Mouse (Mus musculus) left cerebral cortex, postnatal 10 days (tissue): ENCODE measurements around the gene Tmem246. TPM values are rescaled to one million over a fixed set of nuclear protein-coding genes. Genes with fewer than 3 reads are reported as not detected.

Source experiments
- DNase-seq, 2 experiments: peaks; one replicate each; pipeline ENCODE4 v3.0.0; 2021 to 2022; ENCODE audit warnings: low spot score in 2 of 2, mixed read lengths in 1 of 2; ENCODE audit errors: extremely low spot score in 1 of 2
- intact Hi-C: fragments of 180-260 bp; cut with DNase I; formaldehyde crosslinking; loops from one replicate; pipeline ENCODE4 v1.15.1; 2025
- total RNA-seq, 2 experiments: library from RNA; stranded (reverse); gene quantifications; 2 replicates each; pipeline ENCODE4 v1.2.3; 2021

Tmem246 gene
- total RNA-seq, 2 experiments from 2014 or later: 78.8 to 80.6 TPM

- intact Hi-C loops: no loop called here
- DNase-seq: no peak
Measured at GRCm38 (mm10) chr4:49585524-49586101, 12.1 kb downstream of the Tmem246 start.

- no peak for DNase-seq
- intact Hi-C loops: no loop called here
Measured at GRCm38 (mm10) chr4:49583965-49584831, 13.5 kb downstream of the Tmem246 start.

GRCm38 (mm10) chr4:49581256-49581655 lies 16.4 kb downstream of the Tmem246 start:
- no peak for DNase-seq
- intact Hi-C loops: no loop called here

- DNase-seq: no peak
- intact Hi-C loops: no loop called here
Measured at GRCm38 (mm10) chr4:49572194-49572593, 25.5 kb downstream of the Tmem246 start.

GRCm38 (mm10) chr4:49567613-49568012 lies 30.1 kb downstream of the Tmem246 start:
- intact Hi-C loops: loop anchor here (1.0 kb wide), 1 partner anchor 60 kb away; no protein-coding TSS in a partner anchor
- DNase-seq: peak; percentile 45 to 60

- DNase-seq: peak in 1 of 2 experiments; percentile 52
- intact Hi-C loops: no loop called here
Measured at GRCm38 (mm10) chr4:49559915-49560772, 37.5 kb downstream of the Tmem246 start.

- DNase-seq: no peak
- intact Hi-C loops: no loop called here
Measured at GRCm38 (mm10) chr4:49558181-49558580, 39.5 kb downstream of the Tmem246 start.

GRCm38 (mm10) chr4:49557375-49557774 lies 40.3 kb downstream of the Tmem246 start:
- no peak for DNase-seq
- intact Hi-C loops: no loop called here

- intact Hi-C loops: no loop called here
- no peak for DNase-seq
Measured at GRCm38 (mm10) chr4:49553380-49553779, 44.3 kb downstream of the Tmem246 start.

GRCm38 (mm10) chr4:49549383-49549782 lies 48.3 kb downstream of the Tmem246 start, which contains the start of gene Aldob:
TSS of gene Aldob (minus strand) at chr4:49549546.
- intact Hi-C loops: no loop called here
- DNase-seq: no peak

- intact Hi-C loops: no loop called here
- no peak for DNase-seq
Measured at GRCm38 (mm10) chr4:49547544-49548219, 50.0 kb downstream of the Tmem246 start.

GRCm38 (mm10) chr4:49546873-49547543 lies 50.7 kb downstream of the Tmem246 start:
- DNase-seq: no peak
- intact Hi-C loops: no loop called here

GRCm38 (mm10) chr4:49546026-49546425 lies 51.6 kb downstream of the Tmem246 start:
- no peak for DNase-seq
- intact Hi-C loops: no loop called here

- no peak for DNase-seq
- intact Hi-C loops: no loop called here
Measured at GRCm38 (mm10) chr4:49540966-49541365, 56.7 kb downstream of the Tmem246 start.

GRCm38 (mm10) chr4:49539665-49540064 lies 58.0 kb downstream of the Tmem246 start:
- DNase-seq: no peak

GRCm38 (mm10) chr4:49536671-49537070 lies 61.0 kb downstream of the Tmem246 start:
- no peak for DNase-seq
- intact Hi-C loops: no loop called here

More at GRCm38 (mm10) chr4:49539665-49540064, 58.0 kb downstream of the Tmem246 start:
- intact Hi-C loops: no loop called here

- no peak for DNase-seq
- intact Hi-C loops: no loop called here
Measured at GRCm38 (mm10) chr4:49535675-49536294, 61.9 kb downstream of the Tmem246 start.

GRCm38 (mm10) chr4:49535036-49535435 lies 62.6 kb downstream of the Tmem246 start:
- no peak for DNase-seq
- intact Hi-C loops: no loop called here
